ENCODE assay signal across 9 mouse cellular contexts in the genomic region with DNA sequence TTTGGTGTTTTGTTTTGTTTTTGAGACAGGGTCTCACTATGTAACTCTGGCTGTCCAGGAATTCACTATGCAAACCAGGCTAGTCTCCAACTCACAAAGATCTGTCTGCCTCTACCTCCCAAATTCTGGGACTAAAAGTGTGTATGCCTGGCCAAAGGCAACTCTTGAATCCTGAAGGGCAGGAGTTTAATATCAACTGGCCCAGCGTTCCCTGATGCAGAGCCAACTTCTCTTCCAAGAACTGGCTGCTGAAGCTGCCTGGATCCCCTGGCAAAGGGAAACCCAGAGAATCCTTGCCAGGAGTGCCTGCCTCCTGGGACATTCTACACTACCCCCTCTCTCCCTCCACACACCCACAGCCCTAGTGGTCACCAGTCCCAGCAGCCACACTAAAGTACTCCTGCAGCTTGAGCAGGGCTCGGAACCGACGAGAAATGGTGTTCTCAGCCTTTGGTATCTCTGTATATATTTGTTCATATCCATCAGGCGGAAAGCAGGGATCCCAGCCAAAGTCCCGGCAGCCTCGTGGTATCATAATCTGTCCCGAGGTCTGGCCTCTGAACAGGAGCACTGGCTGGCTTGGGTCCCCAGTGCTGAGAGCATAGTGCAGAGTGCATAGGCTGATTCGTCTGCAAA. TPM values are rescaled to one million over a fixed set of nuclear protein-coding genes. Genes with fewer than 3 reads are reported as not detected.
DNase-seq lines count a peak whose midpoint lies in the region; ATAC-seq and TF ChIP-seq lines count a peak whose summit lies in the region.
"Had no signal": no experiment of that assay in that cellular context is flagged by ENCODE, and none has a peak within 500 bp of the region (broad histone marks: within the 10 kb centered on the region; RNA-seq: fewer than 3 reads in every experiment).

No protein-coding gene starts in this region.

- peak; percentile 23 for TF ChIP-seq CTCF in lung, postnatal 0 days (IDR thresholded peaks at IDR 0.05)

- no peaks in the 10 kb centered on the region for H3K27me3 ChIP-seq in hindbrain, embryonic 14.5 days (ENCODE audit: control insufficient read depth, insufficient read depth, low read length)
- no peaks in the 10 kb centered on the region for H3K27me3 ChIP-seq in hindbrain, embryonic 13.5 days
- H3K27me3 ChIP-seq in embryonic facial prominence, embryonic 14.5 days (replicated peaks; ENCODE audit: control insufficient read depth, insufficient read depth, low read length) = no peaks in the 10 kb centered on the region
- no peaks in the 10 kb centered on the region for H3K27me3 ChIP-seq in lung, postnatal 0 days (replicated peaks; ENCODE audit: insufficient read depth, low read length)
- H3K27me3 ChIP-seq: limb, embryonic 13.5 days had no signal

- no peak overlapping the region for H3K27ac ChIP-seq in hindbrain, embryonic 14.5 days
- H3K27ac ChIP-seq in hindbrain, embryonic 13.5 days = no peak overlapping the region
- peak overlapping the region; percentile 5; the same call in 1 of the 2 replicates for H3K27ac ChIP-seq in embryonic facial prominence, embryonic 14.5 days (replicated peaks; ENCODE audit: low read depth, low read length)
- 0 out of 2 replicates have a peak overlapping the region, but pooled peaks have one; percentile 2 for H3K27ac ChIP-seq in lung, postnatal 0 days (ENCODE audit: low read length)
- H3K27ac ChIP-seq: limb, embryonic 13.5 days had no signal

- ATAC-seq in hindbrain, embryonic 14.5 days (ENCODE audit: low FRiP score) = peak; percentile 68; the same call in 1 of the 2 replicates
- ATAC-seq in hindbrain, embryonic 13.5 days (ENCODE audit: low FRiP score) = no peak
- peak; percentile 15; the same call in 1 of the 2 replicates for ATAC-seq in embryonic facial prominence, embryonic 14.5 days (ENCODE audit: low read depth)
- ATAC-seq in lung, postnatal 0 days = peak; percentile 41; the same call in 1 of the 2 replicates

- H3K4me1 ChIP-seq in hindbrain, embryonic 14.5 days (replicated peaks; ENCODE audit: control insufficient read depth, insufficient read depth, low read length) = no peaks in the 10 kb centered on the region
- no peaks in the 10 kb centered on the region for H3K4me1 ChIP-seq in hindbrain, embryonic 13.5 days (replicated peaks)
- H3K4me1 ChIP-seq in embryonic facial prominence, embryonic 14.5 days (ENCODE audit: control insufficient read depth, insufficient read depth, low read length) = no peaks in the 10 kb centered on the region
- H3K4me1 ChIP-seq in lung, postnatal 0 days (ENCODE audit: insufficient read depth, low read depth, low read length) = no peaks in the 10 kb centered on the region
- H3K4me1 ChIP-seq: limb, embryonic 13.5 days had no signal

- H3K4me3 ChIP-seq in hindbrain, embryonic 14.5 days (replicated peaks; ENCODE audit: low read length) = no peak overlapping the region
- H3K4me3 ChIP-seq in hindbrain, embryonic 13.5 days = no peak overlapping the region
- H3K4me3 ChIP-seq in embryonic facial prominence, embryonic 14.5 days (ENCODE audit: low read depth, low read length) = no peak overlapping the region
- no peak overlapping the region for H3K4me3 ChIP-seq in lung, postnatal 0 days (ENCODE audit: low read depth, low read length)
- H3K4me3 ChIP-seq: limb, embryonic 13.5 days had no signal

- H3K9ac ChIP-seq in hindbrain, embryonic 14.5 days = no peak overlapping the region
- H3K9ac ChIP-seq in hindbrain, embryonic 13.5 days = no peak overlapping the region
- no peak overlapping the region for H3K9ac ChIP-seq in embryonic facial prominence, embryonic 14.5 days (ENCODE audit: low read depth, low read length)
- H3K9ac ChIP-seq in lung, postnatal 0 days (replicated peaks; ENCODE audit: low read depth) = no peak overlapping the region
- H3K9ac ChIP-seq: limb, embryonic 13.5 days had no signal

- H3K9me3 ChIP-seq in hindbrain, embryonic 14.5 days (ENCODE audit: control insufficient read depth, low read length) = no peaks in the 10 kb centered on the region
- no peaks in the 10 kb centered on the region for H3K9me3 ChIP-seq in hindbrain, embryonic 13.5 days
- no peaks in the 10 kb centered on the region for H3K9me3 ChIP-seq in embryonic facial prominence, embryonic 14.5 days (ENCODE audit: control insufficient read depth, low read length)
- H3K9me3 ChIP-seq in lung, postnatal 0 days (ENCODE audit: low read length) = no peaks in the 10 kb centered on the region

- H3K4me2 ChIP-seq in hindbrain, embryonic 14.5 days (replicated peaks) = no peak overlapping the region
- H3K4me2 ChIP-seq in hindbrain, embryonic 13.5 days = no peak overlapping the region
- no peak overlapping the region for H3K4me2 ChIP-seq in embryonic facial prominence, embryonic 14.5 days (ENCODE audit: low read depth, low read length)
- no peak overlapping the region for H3K4me2 ChIP-seq in lung, postnatal 0 days (replicated peaks; ENCODE audit: low read depth, low read length)
- H3K4me2 ChIP-seq: limb, embryonic 13.5 days had no signal

- TF ChIP-seq EP300 in lung, postnatal 0 days (IDR thresholded peaks at IDR 0.05) = no peak

- H3K36me3 ChIP-seq in hindbrain, embryonic 14.5 days (replicated peaks; ENCODE audit: control insufficient read depth, insufficient read depth) = no peaks in the 10 kb centered on the region
- no peaks in the 10 kb centered on the region for H3K36me3 ChIP-seq in hindbrain, embryonic 13.5 days
- H3K36me3 ChIP-seq in embryonic facial prominence, embryonic 14.5 days (ENCODE audit: control insufficient read depth, insufficient read depth, low read length) = no peaks in the 10 kb centered on the region
- H3K36me3 ChIP-seq in lung, postnatal 0 days (ENCODE audit: insufficient read depth, low read length) = no peaks in the 10 kb centered on the region

- WGBS in hindbrain, embryonic 14.5 days = 75% methylated on average over 9 of the region's 9 CpGs
- 82% methylated on average over 9 of the region's 9 CpGs for WGBS in hindbrain, embryonic 13.5 days
- 72% methylated on average over 9 of the region's 9 CpGs for WGBS in embryonic facial prominence, embryonic 14.5 days
- WGBS in lung, postnatal 0 days = 50% methylated on average over 9 of the region's 9 CpGs

- peak; percentile 40 for DNase-seq in hindbrain, embryonic 14.5 days (ENCODE audit: low spot score)
- peak; percentile 50 for DNase-seq in adrenal gland, adult 2 months
- DNase-seq in embryonic facial prominence, embryonic 14.5 days (ENCODE audit: low spot score) = peak; percentile 51
- DNase-seq in heart, postnatal 4 days = peak; percentile 84
- peak; percentile 41 for DNase-seq in lung, postnatal 0 days (ENCODE audit: low spot score)
- no peak for DNase-seq in yolk sac, embryonic 10.5 days (ENCODE audit: low spot score)
- no peak for DNase-seq in B cell, adult 2 months

RNA-seq across cellular contexts. Expression of a gene that starts 37.8 kb away (rescaled TPM):
- 2.6 and 2.7 TPM in 2 replicates for polyA plus RNA-seq in hindbrain, embryonic 14.5 days (2014; fragmentation: Nextera tagmentation; extraction: Ambion mirVana)
- polyA plus RNA-seq in hindbrain, embryonic 13.5 days (2015; fragmentation: Nextera tagmentation; extraction: Ambion mirVana) = 3.3 and 3.6 TPM in 2 replicates
- total RNA-seq in adrenal gland, adult 2 months (2021) = 1 to 10 TPM; 5.6 to 8.0 TPM
- 0.18 and 0.34 TPM in 2 replicates for polyA plus RNA-seq in adrenal gland, adult 2 months (2012; rRNA removed)
- polyA plus RNA-seq in embryonic facial prominence, embryonic 14.5 days (2014; fragmentation: Nextera tagmentation; extraction: Ambion mirVana) = 10.2 and 13.5 TPM in 2 replicates
- total RNA-seq in heart, postnatal 4 days (2021) = 10 to 100 TPM; 10.8 to 13.6 TPM
- 45.7 and 52.1 TPM in 2 replicates for polyA plus RNA-seq in lung, postnatal 0 days (2015; fragmentation: Nextera tagmentation; extraction: Ambion mirVana)

Comparison
In these comparisons a context has a peak if more than half of its experiments do, and no peak if none do; other contexts are left out.
1. DNase-seq: peak in hindbrain, embryonic 14.5 days (single experiment), adrenal gland, adult 2 months (single experiment), embryonic facial prominence, embryonic 14.5 days (single experiment), heart, postnatal 4 days (single experiment) and lung, postnatal 0 days (single experiment); none in yolk sac, embryonic 10.5 days (single experiment) and B cell, adult 2 months (0 of 2).
2. H3K27ac ChIP-seq: peak in embryonic facial prominence, embryonic 14.5 days (single experiment) and lung, postnatal 0 days (single experiment); none in hindbrain, embryonic 14.5 days (single experiment) and hindbrain, embryonic 13.5 days (single experiment).